Mouse (Mus musculus): ENCODE data around the gene Ormdl3. TPM values are rescaled to one million over a fixed set of nuclear protein-coding genes. Genes with fewer than 3 reads are reported as not detected.
A peak's percentile ranks its signal among the peaks of the same experiment; 100 is the strongest.

Gene Ormdl3
- polyA plus RNA-seq, 1 experiment from 2014 or later, result 50.8 TPM

DNA sequence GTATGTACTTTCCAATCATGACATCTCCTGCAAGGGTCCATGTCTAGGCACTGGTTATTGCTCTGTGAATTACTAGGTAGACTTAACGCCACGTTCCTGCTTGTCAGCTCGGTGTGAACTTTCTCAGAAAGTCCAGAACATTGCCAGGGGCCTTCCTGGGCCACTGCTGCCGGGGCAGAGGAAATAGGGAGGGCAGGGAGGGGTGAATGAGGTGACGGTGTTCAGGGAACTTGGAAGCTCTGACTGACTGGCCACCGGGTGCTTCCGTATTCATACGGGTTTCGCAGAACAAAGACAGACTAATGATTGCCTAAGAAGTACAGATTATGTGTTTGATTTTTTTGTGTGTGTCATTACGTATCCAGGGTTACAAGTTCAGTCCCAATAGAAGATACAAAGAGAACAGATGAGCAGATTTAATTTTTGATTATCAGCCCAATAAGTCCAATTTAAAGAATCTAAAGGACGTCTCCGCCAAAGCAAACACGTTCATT lies 23.2 kb downstream of the Ormdl3 start:
- no peak overlapping the region for H3K27ac ChIP-seq (ENCODE audit: low read length)
- no peak overlapping the region for H3K4me2 ChIP-seq (ENCODE audit: low read depth, low read length)
- H3K9ac ChIP-seq (ENCODE audit: low read length), result no peak overlapping the region
- H3K27me3 ChIP-seq (ENCODE audit: control insufficient read depth, insufficient read depth, low read depth, low read length), result no peaks in the 10 kb centered on the region
- 48% methylated on average over 13 of the region's 13 CpGs for WGBS
- no peaks in the 10 kb centered on the region for H3K36me3 ChIP-seq (ENCODE audit: control insufficient read depth, insufficient read depth, low read length)
- no peak overlapping the region for H3K4me3 ChIP-seq (ENCODE audit: low read length)
- no peak for ATAC-seq (ENCODE audit: low read depth)
- no peaks in the 10 kb centered on the region; the same call in 1 of the 2 replicates for H3K4me1 ChIP-seq (replicated peaks; ENCODE audit: control insufficient read depth, insufficient read depth, low read length)
- H3K9me3 ChIP-seq (ENCODE audit: control insufficient read depth, low read length), result no peaks in the 10 kb centered on the region

DNA sequence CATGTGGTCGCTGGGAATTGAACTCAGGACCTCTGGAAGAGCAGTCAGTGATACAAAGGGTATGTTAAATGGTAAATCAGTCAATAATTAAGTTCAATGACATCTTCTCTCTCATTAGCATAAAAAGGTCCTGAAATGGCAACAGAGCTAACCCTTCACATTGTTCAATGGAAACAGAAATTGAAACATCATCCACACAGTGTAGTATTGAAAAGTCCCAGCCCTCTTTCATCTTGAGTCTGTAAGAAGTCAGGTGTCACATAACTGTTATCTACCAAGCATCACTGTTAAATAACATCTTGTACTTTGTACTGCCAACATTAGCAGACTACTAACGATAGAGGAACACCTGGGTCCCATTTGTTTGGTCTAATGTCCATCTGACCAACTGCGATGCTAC lies 24.1 kb downstream of the Ormdl3 start:
- ATAC-seq (ENCODE audit: low read depth), result no peak
- no peak overlapping the region for H3K27ac ChIP-seq (ENCODE audit: low read length)
- no peak overlapping the region for H3K4me3 ChIP-seq (ENCODE audit: low read length)
- no peak overlapping the region for H3K4me2 ChIP-seq (ENCODE audit: low read depth, low read length)
- H3K9ac ChIP-seq (ENCODE audit: low read length), result no peak overlapping the region
- no peaks in the 10 kb centered on the region; the same call in 1 of the 2 replicates for H3K4me1 ChIP-seq (replicated peaks; ENCODE audit: control insufficient read depth, insufficient read depth, low read length)
- no peaks in the 10 kb centered on the region for H3K36me3 ChIP-seq (ENCODE audit: control insufficient read depth, insufficient read depth, low read length)
- no peaks in the 10 kb centered on the region for H3K27me3 ChIP-seq (ENCODE audit: control insufficient read depth, insufficient read depth, low read depth, low read length)
- 65% methylated on average over 3 of the region's 3 CpGs for WGBS
- H3K9me3 ChIP-seq (ENCODE audit: control insufficient read depth, low read length), result no peaks in the 10 kb centered on the region

DNA sequence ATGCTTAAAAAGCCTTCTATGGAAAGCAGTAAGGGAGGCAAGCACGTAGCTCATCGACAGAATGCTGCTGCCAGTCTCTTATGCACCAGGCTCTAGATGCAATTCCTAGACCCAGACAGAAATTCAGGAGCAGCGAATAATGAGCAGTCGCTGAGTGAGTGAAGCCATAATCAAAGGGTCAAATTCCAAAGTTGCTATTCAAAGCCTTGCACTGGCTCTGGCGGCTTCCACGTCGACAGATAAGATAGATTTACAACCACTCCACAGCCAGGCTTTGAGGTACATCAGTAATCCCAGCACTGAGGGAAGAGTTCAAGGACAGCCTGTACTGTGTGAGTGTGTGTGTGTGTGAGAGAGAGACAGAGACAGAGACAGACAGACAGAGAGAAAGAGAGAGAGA lies 26.2 kb downstream of the Ormdl3 start:
- WGBS, result 19% methylated on average over 7 of the region's 7 CpGs

DNA sequence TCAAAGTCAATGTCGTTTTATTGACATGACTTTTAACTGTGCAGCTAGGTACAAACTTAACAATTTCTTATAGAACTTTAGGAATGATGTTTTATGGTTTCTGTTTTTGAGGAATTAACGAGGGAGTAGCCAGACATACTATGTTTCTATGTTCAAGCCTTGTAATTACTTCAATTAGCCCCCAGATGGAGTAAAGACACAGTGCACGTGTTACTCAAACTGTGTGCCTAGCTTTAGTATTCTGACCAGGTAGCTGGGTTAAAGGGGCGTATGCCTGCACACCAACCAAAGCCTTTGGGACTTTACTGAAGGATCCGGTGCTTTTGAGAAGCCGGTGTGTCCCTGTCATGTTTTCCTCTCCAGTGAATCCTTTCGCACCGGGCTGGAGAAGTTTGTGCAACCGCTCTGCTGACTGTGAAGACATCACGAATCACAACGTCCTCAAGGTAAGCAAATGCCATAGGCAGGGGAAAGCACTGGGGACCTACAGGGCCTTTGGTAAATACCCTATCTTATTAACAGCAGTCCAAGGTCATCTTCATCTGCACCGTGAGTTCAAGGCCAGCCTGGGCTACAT lies 32.0 kb downstream of the Ormdl3 start:
- Histone ChIP-seq H3K9ac (ENCODE audit: low read length) (no peak overlapping the region), H3K27ac (ENCODE audit: low read length) (no peak overlapping the region), H3K9me3 (ENCODE audit: control insufficient read depth, low read length) (no peaks in the 10 kb centered on the region), H3K4me1 (replicated peaks; ENCODE audit: control insufficient read depth, insufficient read depth, low read length) (peaks cover 3% of the 10 kb centered on the region), H3K4me3 (ENCODE audit: low read length) (no peak overlapping the region), H3K27me3 (ENCODE audit: control insufficient read depth, insufficient read depth, low read depth, low read length) (peaks cover 3% of the 10 kb centered on the region), H3K4me2 (ENCODE audit: low read depth, low read length) (no peak overlapping the region), H3K36me3 (ENCODE audit: control insufficient read depth, insufficient read depth, low read length) (no peaks in the 10 kb centered on the region)
- no peak for ATAC-seq (ENCODE audit: low read depth)
- WGBS, result 64% methylated on average over 12 of the region's 12 CpGs

More for the DNA sequence above, 26.2 kb downstream of the Ormdl3 start:
- Histone ChIP-seq H3K9ac (ENCODE audit: low read length) (no peak overlapping the region), H3K9me3 (ENCODE audit: control insufficient read depth, low read length) (no peaks in the 10 kb centered on the region), H3K27ac (ENCODE audit: low read length) (no peak overlapping the region), H3K36me3 (ENCODE audit: control insufficient read depth, insufficient read depth, low read length) (no peaks in the 10 kb centered on the region), H3K27me3 (ENCODE audit: control insufficient read depth, insufficient read depth, low read depth, low read length) (0 out of 2 replicates have a peak, but pooled peaks cover 2% of the 10 kb centered on the region), H3K4me2 (ENCODE audit: low read depth, low read length) (no peak overlapping the region), H3K4me1 (replicated peaks; ENCODE audit: control insufficient read depth, insufficient read depth, low read length) (no peaks in the 10 kb centered on the region; the same call in 1 of the 2 replicates), H3K4me3 (ENCODE audit: low read length) (no peak overlapping the region)
- ATAC-seq (ENCODE audit: low read depth), result no peak

DNA sequence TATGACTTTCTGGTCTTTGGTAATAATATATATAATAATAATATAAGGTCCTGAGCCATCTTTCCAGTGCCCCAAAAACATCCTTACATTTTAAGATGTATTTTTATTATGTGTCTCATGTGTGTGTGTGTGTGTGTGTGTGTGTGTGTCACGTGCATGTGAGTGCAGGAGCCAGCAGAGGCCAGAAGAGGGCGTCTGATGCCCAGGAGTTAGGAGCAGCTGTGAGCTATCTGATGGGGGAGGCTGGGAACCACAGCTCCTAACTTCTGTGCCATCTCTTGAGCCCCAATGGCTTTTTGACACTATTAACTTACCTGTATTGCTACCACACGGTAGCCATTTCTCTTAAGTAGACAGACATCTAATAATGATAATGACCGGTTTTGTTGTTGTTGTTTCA lies 33.2 kb downstream of the Ormdl3 start:
- H3K4me3 ChIP-seq (ENCODE audit: low read length), result no peak overlapping the region
- ATAC-seq (ENCODE audit: low read depth), result no peak
- 85% methylated on average over 4 of the region's 4 CpGs for WGBS
- peaks cover 3% of the 10 kb centered on the region for H3K4me1 ChIP-seq (replicated peaks; ENCODE audit: control insufficient read depth, insufficient read depth, low read length)
- H3K36me3 ChIP-seq (ENCODE audit: control insufficient read depth, insufficient read depth, low read length), result no peaks in the 10 kb centered on the region
- H3K27me3 ChIP-seq (ENCODE audit: control insufficient read depth, insufficient read depth, low read depth, low read length), result peaks cover 14% of the 10 kb centered on the region
- H3K27ac ChIP-seq (ENCODE audit: low read length), result no peak overlapping the region
- H3K9ac ChIP-seq (ENCODE audit: low read length), result no peak overlapping the region
- no peaks in the 10 kb centered on the region for H3K9me3 ChIP-seq (ENCODE audit: control insufficient read depth, low read length)
- no peak overlapping the region for H3K4me2 ChIP-seq (ENCODE audit: low read depth, low read length)

DNA sequence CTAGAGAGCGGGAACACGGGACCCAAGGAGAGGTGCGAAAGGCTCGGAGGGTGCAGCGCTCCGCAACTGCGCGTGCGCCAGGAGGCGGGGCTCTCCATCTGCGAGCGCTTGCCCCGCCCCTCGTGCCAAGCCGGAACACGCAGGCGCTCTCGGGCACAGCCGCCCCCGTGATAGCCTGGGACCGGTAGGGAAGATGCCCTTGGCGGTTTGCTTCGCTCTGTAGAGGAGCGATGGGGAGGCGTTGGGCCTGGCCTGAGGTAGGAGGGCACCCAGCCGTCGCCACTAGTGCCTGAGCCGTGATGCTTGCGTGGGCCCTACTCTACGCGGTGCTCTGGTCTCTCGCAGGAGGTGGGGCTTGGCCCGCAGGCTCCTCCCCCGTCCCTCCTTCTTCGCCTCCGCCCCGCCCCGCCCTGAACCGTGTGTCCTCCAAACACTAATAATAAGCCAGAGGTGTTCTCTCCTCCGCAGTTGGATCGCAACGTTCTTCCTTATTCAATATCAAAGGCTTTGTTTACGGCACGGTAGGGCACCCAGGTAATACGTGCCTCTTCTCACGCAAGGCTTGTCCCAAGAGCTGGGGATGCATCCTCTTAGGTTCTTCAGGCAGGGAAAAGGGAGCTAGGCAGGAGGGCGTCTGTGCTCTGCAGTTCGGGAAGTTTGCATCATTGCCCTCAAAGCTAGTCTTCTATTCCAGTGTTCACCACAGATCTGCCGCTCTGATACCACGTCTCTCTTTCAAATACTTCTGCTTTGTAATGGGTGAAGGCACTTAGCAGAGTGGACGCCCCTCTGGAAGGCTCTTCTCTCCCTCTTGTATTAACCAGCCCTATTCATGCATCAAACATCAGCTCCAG lies 36.0 kb downstream of the Ormdl3 start, which contains the start of gene Zpbp2:
Zpbp2 (plus strand) TSS at position 123 of the 854 bp plus-strand sequence.
- Histone ChIP-seq H3K9ac (ENCODE audit: low read length) (peak within 1 kb of the TSS; percentile 66), H3K4me2 (ENCODE audit: low read depth, low read length) (peak within 1 kb of the TSS; percentile 80), H3K27ac (ENCODE audit: low read length) (0 out of 2 replicates have a peak within 1 kb of the TSS, but pooled peaks have one; percentile 34), H3K36me3 (ENCODE audit: control insufficient read depth, insufficient read depth, low read length) (no peaks in the 10 kb centered on the region), H3K27me3 (ENCODE audit: control insufficient read depth, insufficient read depth, low read depth, low read length) (peaks cover 35% of the 10 kb centered on the region), H3K9me3 (ENCODE audit: control insufficient read depth, low read length) (no peaks in the 10 kb centered on the region; the same call in 1 of the 2 replicates), H3K4me1 (replicated peaks; ENCODE audit: control insufficient read depth, insufficient read depth, low read length) (peaks cover 3% of the 10 kb centered on the region), H3K4me3 (ENCODE audit: low read length) (peak within 1 kb of the TSS; percentile 66)
- WGBS, result 1% methylated on average over 45 of the region's 51 CpGs
- ATAC-seq (ENCODE audit: low read depth), result peak; percentile 98

DNA sequence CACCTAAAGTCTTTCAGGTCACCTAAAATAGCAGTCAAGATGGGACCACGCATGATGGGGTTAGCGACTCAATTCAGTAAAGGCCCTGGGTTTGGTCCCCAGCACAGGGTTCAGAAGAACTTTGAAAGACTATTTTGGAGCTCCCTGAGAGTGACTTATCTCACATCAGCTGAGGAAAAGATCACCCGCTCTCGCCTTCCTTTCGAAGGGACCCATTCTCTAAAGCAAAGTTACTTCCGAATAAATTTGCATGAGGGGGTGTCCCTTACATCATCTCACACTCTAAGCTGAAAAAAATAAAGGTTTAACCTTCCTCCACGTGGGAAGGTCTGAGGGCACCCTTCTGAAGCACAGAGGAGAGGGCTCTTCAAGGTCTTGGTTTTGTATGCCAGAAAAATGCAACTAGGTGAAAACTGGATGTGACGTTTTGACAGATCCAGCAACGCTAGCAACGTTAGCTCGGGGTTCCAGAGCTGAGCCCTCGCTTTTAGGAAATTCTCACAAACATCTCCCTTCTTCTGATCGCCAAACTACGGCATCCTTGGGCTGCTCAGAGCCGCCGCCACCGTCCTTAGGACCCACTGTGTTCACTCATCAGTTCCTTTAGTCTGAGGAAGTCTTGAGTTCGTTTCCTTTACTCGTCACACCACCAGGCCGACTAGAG lies 36.7 kb downstream of the Ormdl3 start:
- Histone ChIP-seq H3K36me3 (ENCODE audit: control insufficient read depth, insufficient read depth, low read length) (no peaks in the 10 kb centered on the region), H3K9ac (ENCODE audit: low read length) (peak overlapping the region; percentile 66; the same call in 1 of the 2 replicates), H3K4me2 (ENCODE audit: low read depth, low read length) (peak overlapping the region; percentile 80), H3K4me1 (replicated peaks; ENCODE audit: control insufficient read depth, insufficient read depth, low read length) (peaks cover 6% of the 10 kb centered on the region), H3K4me3 (ENCODE audit: low read length) (peak overlapping the region; percentile 66), H3K27me3 (ENCODE audit: control insufficient read depth, insufficient read depth, low read depth, low read length) (peaks cover 42% of the 10 kb centered on the region), H3K9me3 (ENCODE audit: control insufficient read depth, low read length) (no peaks in the 10 kb centered on the region; the same call in 1 of the 2 replicates), H3K27ac (ENCODE audit: low read length) (no peak overlapping the region)
- ATAC-seq (ENCODE audit: low read depth), result 0 out of 2 replicates have a peak, but pooled peaks have one; percentile 1
- WGBS, result 20% methylated on average over 20 of the region's 20 CpGs

DNA sequence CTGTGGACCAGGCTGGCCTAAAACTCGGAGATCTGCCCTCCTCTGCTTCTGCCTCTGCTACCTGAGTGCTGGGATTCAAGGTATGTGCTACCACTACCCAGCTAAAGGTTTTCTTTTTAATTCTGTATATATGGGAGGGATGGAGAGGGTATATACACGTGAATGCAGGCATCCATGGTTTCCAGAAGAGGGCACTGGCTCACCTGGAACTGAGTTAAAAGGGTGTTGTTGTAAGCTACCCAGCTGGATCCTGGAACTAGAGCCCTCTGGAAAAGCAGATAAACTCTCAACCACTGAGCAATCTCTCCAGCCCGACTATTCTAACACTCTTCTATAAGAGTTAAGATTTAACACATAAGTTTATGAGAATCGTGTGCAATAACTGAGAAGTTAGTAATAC lies 37.8 kb downstream of the Ormdl3 start:
- no peak for ATAC-seq (ENCODE audit: low read depth)
- Histone ChIP-seq H3K9ac (ENCODE audit: low read length) (no peak overlapping the region), H3K36me3 (ENCODE audit: control insufficient read depth, insufficient read depth, low read length) (no peaks in the 10 kb centered on the region), H3K9me3 (ENCODE audit: control insufficient read depth, low read length) (no peaks in the 10 kb centered on the region; the same call in 1 of the 2 replicates), H3K4me3 (ENCODE audit: low read length) (no peak overlapping the region), H3K4me1 (replicated peaks; ENCODE audit: control insufficient read depth, insufficient read depth, low read length) (peaks cover 6% of the 10 kb centered on the region), H3K27me3 (ENCODE audit: control insufficient read depth, insufficient read depth, low read depth, low read length) (peaks cover 47% of the 10 kb centered on the region), H3K4me2 (ENCODE audit: low read depth, low read length) (no peak overlapping the region), H3K27ac (ENCODE audit: low read length) (no peak overlapping the region)
- 60% methylated on average over 4 of the region's 4 CpGs for WGBS

DNA sequence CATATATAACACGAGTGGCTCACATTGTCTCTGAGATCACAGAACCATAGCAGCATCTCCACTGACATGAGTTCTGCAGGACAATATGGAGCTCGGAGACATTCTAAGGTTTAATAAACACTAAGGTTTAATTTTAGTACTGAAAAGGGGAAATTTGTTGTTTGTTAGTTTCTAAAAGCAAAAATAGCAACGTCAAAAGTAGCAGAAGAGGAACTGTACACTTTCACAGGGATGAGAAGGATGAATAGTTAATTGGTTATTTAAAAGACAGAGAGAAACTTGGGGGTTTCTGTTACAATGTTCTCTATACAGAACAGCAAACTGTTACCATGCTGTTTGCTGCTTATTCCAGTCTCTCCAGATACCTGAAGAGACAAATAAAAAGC lies 39.9 kb downstream of the Ormdl3 start:
- no peak for ATAC-seq (ENCODE audit: low read depth)
- no peak overlapping the region for H3K4me2 ChIP-seq (ENCODE audit: low read depth, low read length)
- H3K4me3 ChIP-seq (ENCODE audit: low read length), result no peak overlapping the region
- H3K27me3 ChIP-seq (ENCODE audit: control insufficient read depth, insufficient read depth, low read depth, low read length), result peaks cover 56% of the 10 kb centered on the region
- 52% methylated on average over 3 of the region's 3 CpGs for WGBS
- H3K4me1 ChIP-seq (replicated peaks; ENCODE audit: control insufficient read depth, insufficient read depth, low read length), result peaks cover 6% of the 10 kb centered on the region
- H3K9ac ChIP-seq (ENCODE audit: low read length), result no peak overlapping the region
- no peak overlapping the region for H3K27ac ChIP-seq (ENCODE audit: low read length)
- no peaks in the 10 kb centered on the region for H3K36me3 ChIP-seq (ENCODE audit: control insufficient read depth, insufficient read depth, low read length)
- no peaks in the 10 kb centered on the region; the same call in 1 of the 2 replicates for H3K9me3 ChIP-seq (ENCODE audit: control insufficient read depth, low read length)

Measured in lung, embryonic 16.5 days (tissue).